Mouse (Mus musculus) left cerebral cortex, postnatal 25 days (tissue): ENCODE measurements around the gene Gm42669. TPM values are rescaled to one million over a fixed set of nuclear protein-coding genes. Genes with fewer than 3 reads are reported as not detected.

ENCODE experiments used
- total RNA-seq, 2 experiments: library from RNA; stranded (reverse); gene quantifications; 2 replicates each; pipeline ENCODE4 v1.2.3; 2021

Gene Gm42669
- total RNA-seq, 2 experiments from 2014 or later = 0.37 to 0.69 TPM

Other genes starting within 250 kb of the Gm42669 start
- 1 to 10 TPM; 7.8 to 9.9 TPM for gene Tgfbr3, start 218.0 kb upstream of the Gm42669 start, total RNA-seq
- gene Brdt, start 176.5 kb upstream of the Gm42669 start, total RNA-seq = 10 to 100 TPM; 14.0 to 15.1 TPM
- gene Ephx4, start 104.9 kb upstream of the Gm42669 start, total RNA-seq = 10 to 100 TPM; 85.5 to 86.1 TPM
- under 1 TPM; 0.18 to 0.32 TPM for gene Lpcat2b, start 76.1 kb upstream of the Gm42669 start, total RNA-seq
- gene Btbd8, start 69.6 kb upstream of the Gm42669 start, total RNA-seq = 100 to 1,000 TPM; 157 to 161 TPM
- gene 1700028K03Rik, start 27.1 kb downstream of the Gm42669 start, total RNA-seq = 1 to 10 TPM in 1 of 2 experiments, under 1 TPM in 1; 0.85 to 1.2 TPM
- gene Rpap2, start 89.8 kb downstream of the Gm42669 start, total RNA-seq = 10 to 100 TPM; 23.1 to 23.3 TPM
- gene Glmn, start 90.3 kb downstream of the Gm42669 start, total RNA-seq = 10 to 100 TPM; 19.2 to 21.2 TPM
- gene Gfi1, start 218.4 kb downstream of the Gm42669 start, total RNA-seq = not detected